Mouse (Mus musculus) frontal cortex, adult 2 months (tissue): ENCODE data around the gene Arid2. TPM values are rescaled to one million over a fixed set of nuclear protein-coding genes. Genes with fewer than 3 reads are reported as not detected.

Source experiments
- DNase-seq, 2 experiments: peaks; one replicate each; pipeline ENCODE4 v3.0.0; 2022; ENCODE audit warnings: low spot score in 1 of 2; ENCODE audit errors: extremely low spot score in 1 of 2
- polyA plus RNA-seq: library from polyadenylated mRNA; depleted of rRNA; stranded (reverse); fragments of >200 nt; gene quantifications from 2 replicates; pipeline ENCODE4 v1.2.3, GENCODE M21; 2012

The Arid2 gene
- polyA plus RNA-seq, 1 experiment, result 18.0 TPM

- no peak for DNase-seq
These were observed 54.8 kb downstream of the Arid2 start for GRCm38 (mm10) chr15:96342097-96342496.

GRCm38 (mm10) chr15:96342871-96343270, 55.6 kb downstream of the Arid2 start:
- no peak for DNase-seq

- no peak for DNase-seq
These were observed 57.4 kb downstream of the Arid2 start for GRCm38 (mm10) chr15:96344591-96345285.

DNA sequence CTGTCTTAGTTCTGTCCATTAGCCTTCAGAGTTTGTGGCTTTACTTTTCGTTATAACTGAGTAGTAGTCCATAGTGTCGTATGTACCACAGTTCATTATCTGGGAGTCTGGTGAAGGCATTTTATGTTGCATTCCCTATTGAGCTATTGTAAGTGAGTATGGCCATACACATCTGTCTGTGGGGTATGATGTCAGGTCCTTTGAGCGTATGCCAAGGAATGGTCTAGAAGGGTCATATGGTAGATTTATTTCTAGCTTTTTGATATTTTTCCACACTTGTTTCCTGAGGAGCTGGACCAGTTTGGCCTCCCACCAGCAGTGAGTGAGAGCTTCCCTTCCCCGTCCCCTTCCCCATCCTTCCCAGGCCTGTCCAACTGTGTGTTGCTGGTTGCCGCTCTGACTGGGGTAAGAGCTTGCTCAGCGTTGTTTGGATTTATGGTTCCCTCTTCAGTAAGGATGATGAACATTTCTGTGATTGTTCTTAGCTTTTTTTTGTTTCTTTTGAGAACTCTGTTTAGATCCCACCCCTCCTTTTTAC, 58.1 kb downstream of the Arid2 start:
- DNase-seq, result no peak

- no peak for DNase-seq
These were observed 64.1 kb downstream of the Arid2 start for GRCm38 (mm10) chr15:96351432-96351831.

DNA sequence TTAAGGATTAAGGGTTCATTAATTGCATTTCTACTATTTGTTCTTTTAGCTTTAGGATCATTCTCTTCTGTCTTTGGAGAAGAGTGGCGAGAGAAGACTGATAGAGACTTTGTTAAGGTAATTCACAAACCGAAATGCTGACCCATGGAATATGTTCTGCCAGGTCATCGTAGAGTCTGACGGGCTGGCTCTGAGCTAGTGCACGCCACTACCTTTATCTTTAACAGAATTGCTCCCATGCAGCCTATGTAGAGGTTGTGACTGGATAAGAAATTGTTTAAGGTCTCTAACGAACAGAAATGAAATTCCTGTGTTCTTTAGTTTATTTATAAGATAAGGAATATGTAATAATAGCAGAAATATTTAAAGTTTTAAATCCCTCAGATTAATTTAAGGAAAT, 71.6 kb downstream of the Arid2 start:
- DNase-seq, result no peak

DNA sequence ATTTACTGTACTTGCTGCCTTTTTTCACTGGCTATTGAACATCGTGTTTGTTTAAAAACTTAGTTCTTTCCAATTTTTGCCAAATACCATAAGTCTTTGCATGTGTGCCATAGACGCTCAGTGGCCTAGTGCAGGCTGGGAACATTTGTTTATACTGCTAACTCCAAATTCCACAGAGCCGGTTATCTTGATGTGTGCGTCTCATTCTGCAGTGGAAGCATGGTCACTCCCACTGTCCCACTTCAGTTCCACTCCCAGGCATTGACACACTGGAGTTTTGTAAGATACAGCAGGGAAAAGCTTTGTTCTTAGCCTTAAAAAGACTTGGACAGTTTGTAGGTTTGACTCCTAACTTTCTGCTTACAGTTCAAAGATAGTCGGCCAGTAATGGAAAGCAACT, 73.3 kb downstream of the Arid2 start:
- DNase-seq, result no peak

- no peak for DNase-seq
These were observed 78.0 kb downstream of the Arid2 start for GRCm38 (mm10) chr15:96365351-96365750.

DNA sequence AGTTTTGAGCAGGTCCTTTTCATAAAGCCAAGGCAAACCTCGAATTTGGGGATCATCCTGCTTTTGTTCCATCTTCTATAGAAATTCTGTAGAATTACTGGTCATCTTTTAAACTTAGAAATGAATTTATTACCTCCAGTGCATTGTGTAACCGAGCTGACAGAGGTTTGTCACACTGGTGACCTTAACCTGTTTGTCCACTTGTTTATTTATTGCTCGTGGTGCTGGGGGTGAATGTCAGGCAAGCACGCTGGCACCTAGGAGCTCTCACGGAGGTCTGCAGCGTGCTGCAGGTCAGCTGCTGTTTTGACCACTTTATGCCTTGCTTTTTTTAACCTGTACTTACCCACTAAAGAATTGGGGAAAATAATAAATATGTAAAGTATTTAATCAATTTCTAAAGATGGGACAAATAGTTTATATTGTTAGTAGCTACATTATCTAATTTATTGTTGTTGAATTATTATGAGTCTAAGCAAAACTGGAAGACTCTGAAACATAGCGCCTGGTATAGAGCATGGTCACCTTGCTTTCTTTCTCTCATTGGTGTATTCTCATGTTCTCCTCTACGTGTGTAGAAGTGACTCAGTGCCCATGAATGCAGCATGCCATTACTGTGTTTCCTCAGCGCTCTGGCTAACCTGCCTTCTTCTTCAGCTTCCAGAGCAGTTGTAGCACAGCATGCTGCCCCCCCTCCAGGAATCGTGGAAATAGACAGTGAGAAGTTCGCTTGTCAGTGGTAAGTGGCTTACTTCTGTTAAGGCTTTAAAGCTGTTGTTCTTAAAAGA, 79.1 kb downstream of the Arid2 start:
- DNase-seq, result no peak

DNA sequence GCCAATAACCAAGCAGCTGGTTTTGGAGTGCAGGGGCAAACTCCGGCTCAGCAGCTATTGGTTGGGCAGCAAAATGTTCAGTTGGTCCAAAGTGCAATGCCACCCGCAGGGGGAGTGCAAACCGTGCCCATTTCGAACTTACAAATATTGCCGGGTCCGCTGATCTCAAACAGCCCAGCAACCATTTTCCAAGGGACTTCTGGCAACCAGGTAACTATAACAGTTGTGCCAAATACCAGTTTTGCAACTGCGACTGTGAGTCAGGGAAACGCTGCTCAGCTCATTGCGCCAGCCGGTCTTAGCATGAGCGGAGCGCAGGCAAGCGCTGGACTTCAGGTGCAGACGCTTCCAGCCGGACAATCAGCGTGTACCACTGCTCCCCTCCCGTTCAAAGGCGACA, 84.0 kb downstream of the Arid2 start:
- DNase-seq, result no peak

- no peak for DNase-seq
These were observed 85.3 kb downstream of the Arid2 start for GRCm38 (mm10) chr15:96372628-96373027.

- DNase-seq, result no peak
These were observed 85.8 kb downstream of the Arid2 start for GRCm38 (mm10) chr15:96373161-96373560.

- no peak for DNase-seq
These were observed 88.9 kb downstream of the Arid2 start for GRCm38 (mm10) chr15:96376214-96376613.

GRCm38 (mm10) chr15:96377263-96377662, 89.9 kb downstream of the Arid2 start:
- DNase-seq, result no peak

- DNase-seq, result no peak
These were observed 90.4 kb downstream of the Arid2 start for GRCm38 (mm10) chr15:96377701-96378100.

DNA sequence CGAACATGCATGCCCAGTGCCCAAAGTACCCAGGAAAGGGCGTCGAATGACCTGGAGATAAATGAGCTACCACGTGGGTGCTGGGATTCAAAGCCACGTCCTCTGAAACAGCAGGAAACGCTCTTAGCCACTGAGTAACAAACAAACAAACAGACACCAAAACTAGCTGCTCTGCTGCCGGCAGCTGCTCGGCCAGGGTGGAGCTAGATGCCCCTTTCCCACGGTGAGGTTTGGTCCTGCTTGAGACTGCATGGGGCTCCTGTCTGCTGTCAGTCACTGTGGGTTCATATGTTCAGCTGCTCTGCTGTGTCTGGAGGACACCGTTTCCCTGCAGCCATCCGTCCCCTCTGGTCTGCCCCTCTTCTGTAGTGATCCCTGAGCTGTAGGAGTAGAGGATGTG, 94.9 kb downstream of the Arid2 start:
- DNase-seq, result no peak

GRCm38 (mm10) chr15:96388565-96388964, 101.2 kb downstream of the Arid2 start:
- no peak for DNase-seq

GRCm38 (mm10) chr15:96392878-96393277, 105.6 kb downstream of the Arid2 start:
- DNase-seq, result no peak

DNA sequence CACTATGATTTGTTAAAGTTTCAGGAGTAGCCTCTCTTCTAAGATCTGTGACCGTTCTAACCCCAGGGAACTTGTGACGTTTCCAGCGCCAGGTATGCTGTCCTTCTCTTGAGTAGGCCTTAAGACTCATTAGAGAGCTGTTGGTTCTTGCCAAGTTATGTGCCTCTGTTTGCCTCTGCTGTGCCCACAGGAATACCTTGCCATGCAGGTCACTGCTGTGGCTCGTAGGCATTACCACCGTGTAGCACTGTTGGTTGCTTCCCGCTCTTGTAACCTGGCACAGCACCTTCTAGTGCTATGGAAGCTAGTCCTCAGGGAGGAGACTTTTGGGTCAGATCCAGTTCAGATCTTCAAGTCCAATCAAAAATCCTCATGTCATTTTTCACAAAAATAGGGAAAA, 107.8 kb downstream of the Arid2 start:
- DNase-seq, result no peak

- no peak for DNase-seq
These were observed 109.5 kb downstream of the Arid2 start for GRCm38 (mm10) chr15:96396641-96397344.

DNA sequence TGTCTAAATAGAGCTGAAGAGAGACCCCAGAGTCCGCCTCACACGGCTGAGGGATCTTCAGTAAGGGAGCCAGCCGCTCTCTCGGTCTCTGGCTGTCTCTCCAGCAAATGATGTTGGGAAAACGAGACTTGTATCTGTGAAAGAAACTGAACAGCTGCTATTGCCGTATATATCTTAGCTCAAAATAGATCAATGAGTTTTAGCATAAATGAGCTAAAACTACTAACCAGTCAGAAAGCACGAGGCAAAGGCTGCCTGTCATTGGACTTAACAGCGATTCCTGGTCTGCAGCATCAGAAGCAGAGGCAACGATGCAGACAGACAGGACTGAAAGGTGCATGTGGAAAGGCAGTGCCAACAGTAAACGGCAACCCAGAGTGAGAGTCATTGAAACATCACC, 111.0 kb downstream of the Arid2 start:
- peak in 1 of 2 experiments; percentile 41 for DNase-seq
